In the genomic region with DNA sequence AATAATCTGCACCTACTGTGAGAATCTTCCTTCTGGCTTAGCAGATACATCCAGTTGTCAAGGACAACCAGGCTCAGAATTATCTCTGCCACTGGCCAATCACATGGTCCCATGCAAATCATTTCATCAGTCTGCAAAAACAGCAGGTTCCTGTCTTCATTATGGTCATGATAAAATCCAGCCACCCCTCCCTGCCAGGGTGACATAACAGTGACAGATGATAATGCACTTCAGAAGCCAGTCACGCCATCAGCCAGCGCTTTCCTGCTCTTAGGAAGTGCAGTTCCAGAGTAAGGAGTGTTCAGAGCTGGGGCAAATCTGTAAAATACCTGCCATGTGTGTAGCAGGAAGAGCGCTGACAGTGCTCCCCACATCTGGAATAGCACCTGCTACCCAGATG, we compare ENCODE assay signal across 12 mouse cellular contexts.
DNase-seq lines count a peak whose midpoint lies in the region; ATAC-seq and TF ChIP-seq lines count a peak whose summit lies in the region.
"Had no signal": no experiment of that assay in that cellular context is flagged by ENCODE, and none has a peak within 500 bp of the region (broad histone marks: within the 10 kb centered on the region; RNA-seq: fewer than 3 reads in every experiment).

No protein-coding gene starts in this region.

- no peak for TF ChIP-seq CTCF in stomach, postnatal 0 days (IDR thresholded peaks at IDR 0.05; ENCODE audit: low read depth)

- no peaks in the 10 kb centered on the region for H3K27me3 ChIP-seq in heart, embryonic 11.5 days (ENCODE audit: control insufficient read depth, insufficient read depth, low read length)
- H3K27me3 ChIP-seq in stomach, embryonic 15.5 days (replicated peaks) = no peaks in the 10 kb centered on the region
- H3K27me3 ChIP-seq in stomach, postnatal 0 days (ENCODE audit: control insufficient read depth, insufficient read depth, low read length) = no peaks in the 10 kb centered on the region
- H3K27me3 ChIP-seq in hindbrain, embryonic 14.5 days (ENCODE audit: control insufficient read depth, insufficient read depth, low read length) = no peaks in the 10 kb centered on the region
- H3K27me3 ChIP-seq in neural tube, embryonic 15.5 days (replicated peaks) = no peaks in the 10 kb centered on the region
- H3K27me3 ChIP-seq: CH12.LX; embryonic facial prominence, embryonic 13.5 days had no signal

- no peak overlapping the region for H3K9ac ChIP-seq in heart, embryonic 11.5 days (ENCODE audit: low read depth, low read length)
- no peak overlapping the region for H3K9ac ChIP-seq in stomach, embryonic 15.5 days
- no peak overlapping the region for H3K9ac ChIP-seq in stomach, postnatal 0 days (ENCODE audit: low read length)
- no peak overlapping the region for H3K9ac ChIP-seq in hindbrain, embryonic 14.5 days
- no peak overlapping the region for H3K9ac ChIP-seq in neural tube, embryonic 15.5 days (replicated peaks)
- H3K9ac ChIP-seq: embryonic facial prominence, embryonic 13.5 days had no signal

- no peak overlapping the region for H3K4me2 ChIP-seq in heart, embryonic 11.5 days
- H3K4me2 ChIP-seq in stomach, embryonic 15.5 days = no peak overlapping the region
- no peak overlapping the region for H3K4me2 ChIP-seq in stomach, postnatal 0 days (replicated peaks; ENCODE audit: low read depth)
- H3K4me2 ChIP-seq in hindbrain, embryonic 14.5 days (replicated peaks) = no peak overlapping the region
- no peak overlapping the region for H3K4me2 ChIP-seq in neural tube, embryonic 15.5 days
- H3K4me2 ChIP-seq: embryonic facial prominence, embryonic 13.5 days had no signal

- peaks cover 51% of the 10 kb centered on the region for H3K4me1 ChIP-seq in heart, embryonic 11.5 days (ENCODE audit: control insufficient read depth, insufficient read depth, low read length)
- peaks cover 33% of the 10 kb centered on the region for H3K4me1 ChIP-seq in stomach, embryonic 15.5 days
- peaks cover 7% of the 10 kb centered on the region for H3K4me1 ChIP-seq in stomach, postnatal 0 days (replicated peaks; ENCODE audit: control insufficient read depth, insufficient read depth)
- no peaks in the 10 kb centered on the region for H3K4me1 ChIP-seq in hindbrain, embryonic 14.5 days (replicated peaks; ENCODE audit: control insufficient read depth, insufficient read depth, low read length)
- H3K4me1 ChIP-seq in neural tube, embryonic 15.5 days = peaks cover 10% of the 10 kb centered on the region

- 36% methylated on average over 3 of the region's 3 CpGs for WGBS in heart, embryonic 11.5 days (ENCODE audit: insufficient replicate concordance)
- WGBS in stomach, embryonic 15.5 days = 45% methylated on average over 3 of the region's 3 CpGs
- WGBS in stomach, postnatal 0 days = 59% methylated on average over 3 of the region's 3 CpGs
- 51% methylated on average over 3 of the region's 3 CpGs for WGBS in hindbrain, embryonic 14.5 days
- 69% methylated on average over 3 of the region's 3 CpGs for WGBS in neural tube, embryonic 15.5 days

- DNase-seq in heart, postnatal 14 days = no peak
- DNase-seq in stomach, postnatal 0 days (ENCODE audit: low spot score) = no peak
- DNase-seq in hindbrain, embryonic 14.5 days (ENCODE audit: low spot score) = peak; percentile 29
- DNase-seq in left cerebral cortex, postnatal 36 days (ENCODE audit: low spot score in 2 of 2) = no peak
- DNase-seq: cerebellum, adult 18-20 months; lung, postnatal 14 days had no signal

- no peak overlapping the region for H3K4me3 ChIP-seq in heart, embryonic 11.5 days (ENCODE audit: low read depth, low read length)
- H3K4me3 ChIP-seq in stomach, embryonic 15.5 days (replicated peaks) = no peak overlapping the region
- H3K4me3 ChIP-seq in stomach, postnatal 0 days (ENCODE audit: low read depth, low read length) = no peak overlapping the region
- no peak overlapping the region for H3K4me3 ChIP-seq in hindbrain, embryonic 14.5 days (replicated peaks; ENCODE audit: low read length)
- H3K4me3 ChIP-seq in neural tube, embryonic 15.5 days (replicated peaks) = no peak overlapping the region
- H3K4me3 ChIP-seq: embryonic facial prominence, embryonic 13.5 days had no signal

- ATAC-seq in heart, embryonic 11.5 days (replicated peaks; ENCODE audit: insufficient number of reproducible peaks, low FRiP score, low TSS enrichment) = 0 out of 2 replicates have a peak, but pooled peaks have one; percentile 51
- no peak for ATAC-seq in stomach, embryonic 15.5 days (ENCODE audit: insufficient read depth, low FRiP score, low read depth)
- ATAC-seq in stomach, postnatal 0 days (ENCODE audit: low FRiP score, low TSS enrichment) = no peak
- ATAC-seq in hindbrain, embryonic 14.5 days (ENCODE audit: low FRiP score) = peak; percentile 29; the same call in 1 of the 2 replicates
- ATAC-seq in neutrophil, adult 5-6 weeks (ENCODE audit: extremely low read depth, insufficient number of reproducible peaks, low FRiP score, poor library complexity, severe bottlenecking) = peak; percentile 11; the same call in 1 of the 2 replicates
- ATAC-seq in neural tube, embryonic 15.5 days (ENCODE audit: low FRiP score) = no peak

- intact Hi-C loops in heart, postnatal 14 days (cut with DNase I) = no loop called here
- intact Hi-C loops in left cerebral cortex, postnatal 36 days (cut with DNase I) = no loop called here

- TF ChIP-seq EP300 in stomach, postnatal 0 days (optimal IDR thresholded peaks at IDR 0.05) = no peak

- peaks cover 13% of the 10 kb centered on the region for H3K36me3 ChIP-seq in heart, embryonic 11.5 days (ENCODE audit: control insufficient read depth, insufficient read depth, low read length)
- peaks cover 17% of the 10 kb centered on the region for H3K36me3 ChIP-seq in stomach, embryonic 15.5 days
- peaks cover 18% of the 10 kb centered on the region for H3K36me3 ChIP-seq in stomach, postnatal 0 days (ENCODE audit: control insufficient read depth, insufficient read depth, low read length)
- H3K36me3 ChIP-seq in hindbrain, embryonic 14.5 days (replicated peaks; ENCODE audit: control insufficient read depth, insufficient read depth) = peaks cover 16% of the 10 kb centered on the region
- peaks cover 16% of the 10 kb centered on the region for H3K36me3 ChIP-seq in neural tube, embryonic 15.5 days

- H3K9me3 ChIP-seq in heart, embryonic 11.5 days (replicated peaks; ENCODE audit: control insufficient read depth, low read length) = no peaks in the 10 kb centered on the region
- no peaks in the 10 kb centered on the region for H3K9me3 ChIP-seq in stomach, embryonic 15.5 days
- no peaks in the 10 kb centered on the region for H3K9me3 ChIP-seq in stomach, postnatal 0 days (ENCODE audit: control insufficient read depth, low read length)
- H3K9me3 ChIP-seq in hindbrain, embryonic 14.5 days (ENCODE audit: control insufficient read depth, low read length) = 0 out of 2 replicates have a peak, but pooled peaks cover 5% of the 10 kb centered on the region
- no peaks in the 10 kb centered on the region for H3K9me3 ChIP-seq in neural tube, embryonic 15.5 days (replicated peaks)

- H3K27ac ChIP-seq in heart, embryonic 11.5 days (ENCODE audit: low read depth, low read length) = no peak overlapping the region
- 0 out of 2 replicates have a peak overlapping the region, but pooled peaks have one; percentile 7 for H3K27ac ChIP-seq in stomach, embryonic 15.5 days
- no peak overlapping the region for H3K27ac ChIP-seq in stomach, postnatal 0 days (replicated peaks)
- H3K27ac ChIP-seq in hindbrain, embryonic 14.5 days = no peak overlapping the region
- H3K27ac ChIP-seq in neural tube, embryonic 15.5 days (replicated peaks) = no peak overlapping the region
- H3K27ac ChIP-seq: embryonic facial prominence, embryonic 13.5 days had no signal

Comparison
In these comparisons a context has a peak if more than half of its experiments do, and no peak if none do; other contexts are left out.
1. ATAC-seq: peak in heart, embryonic 11.5 days (single experiment), hindbrain, embryonic 14.5 days (single experiment) and neutrophil, adult 5-6 weeks (single experiment); none in stomach, embryonic 15.5 days (single experiment), stomach, postnatal 0 days (single experiment) and neural tube, embryonic 15.5 days (single experiment).